Mouse (Mus musculus) liver, embryonic 14.5 days (tissue): ENCODE results near the gene Plekhn1. TPM values are rescaled to one million over a fixed set of nuclear protein-coding genes. Genes with fewer than 3 reads are reported as not detected.

Experiments used
- ATAC-seq: fragments of 200-750 bp; cut with Nextera tagmentation; 2 replicates; pipeline ENCODE4 v1.8.0; 2017; ENCODE audit warnings: moderate number of reproducible peaks, mild to moderate bottlenecking, moderate library complexity; ENCODE audit not compliant: insufficient read depth
- DNase-seq, 3 experiments: peaks; one replicate each; pipeline ENCODE4 v3.0.0-alpha.2; 2012 to 2013; ENCODE audit warnings: low read depth in 3 of 3, low spot score in 3 of 3
- H3K27ac ChIP-seq: fragments of 300-500 bp; sonication (generic); 2 replicates; pipeline ENCODE4 v1.5.1; 2014; ENCODE audit warnings: moderate library complexity, mild to moderate bottlenecking, control low read depth, inconsistent platforms
- H3K27me3 ChIP-seq: fragments of 300-500 bp; sonication (generic); 2 replicates; pipeline ENCODE4 v1.6.1; 2014; ENCODE audit warnings: mild to moderate bottlenecking, low read length, moderate library complexity; ENCODE audit not compliant: control insufficient read depth, insufficient read depth
- H3K36me3 ChIP-seq: fragments of 300-500 bp; sonication (generic); replicated peaks from 2 replicates; pipeline ENCODE4 v1.6.1; 2014; ENCODE audit warnings: low read depth; ENCODE audit not compliant: control insufficient read depth, insufficient read depth
- H3K4me1 ChIP-seq, 2 experiments: fragments of 200-500 bp in 1 of 2; fragments of 300-500 bp in 1 of 2; sonication (generic) in 1 of 2; replicated peaks; 2 replicates each; pipeline ENCODE4 v1.6.1; 2012 to 2014; ENCODE audit warnings: antibody characterized with exemption in 1 of 2, inconsistent platforms in 1 of 2, low read length in 1 of 2; ENCODE audit not compliant: control insufficient read depth in 2 of 2, insufficient read depth in 2 of 2
- H3K4me2 ChIP-seq: fragments of 300-500 bp; sonication (generic); 2 replicates; pipeline ENCODE4 v1.6.1; 2014; ENCODE audit warnings: low read depth, mild to moderate bottlenecking, control low read depth, moderate library complexity
- H3K4me3 ChIP-seq, 2 experiments: fragments of 200-500 bp in 1 of 2; fragments of 300-500 bp in 1 of 2; sonication (generic) in 1 of 2; 2 replicates each; pipeline ENCODE4 v1.5.1; 2012 to 2014; ENCODE audit warnings: low read depth in 2 of 2, low read length in 2 of 2, mild to moderate bottlenecking in 2 of 2, control low read depth in 1 of 2, inconsistent platforms in 1 of 2, moderate library complexity in 1 of 2; ENCODE audit not compliant: insufficient read depth in 1 of 2
- H3K9ac ChIP-seq: fragments of 300-500 bp; sonication (generic); replicated peaks from 2 replicates; pipeline ENCODE4 v1.6.1; 2014; ENCODE audit warnings: mild to moderate bottlenecking, control low read depth, moderate library complexity
- H3K9me3 ChIP-seq: fragments of 300-500 bp; sonication (generic); 2 replicates; pipeline ENCODE4 v1.6.1; 2016; ENCODE audit warnings: low read length, mixed read lengths; ENCODE audit not compliant: control insufficient read depth
- CTCF ChIP-seq: IDR thresholded peaks from 2 replicates; pipeline ENCODE4 v1.5.1; 2016; ENCODE audit warnings: antibody characterized with exemption, low read depth, control low read depth
- EP300 ChIP-seq: IDR thresholded peaks from 2 replicates; pipeline ENCODE4 v1.6.1; 2016; ENCODE audit warnings: antibody characterized with exemption, low read depth
- WGBS: fragments of 180-500 bp; shearing (Covaris S2); extraction: QIAGEN DNeasy Blood & Tissue Kit; methylation state at CpG from one replicate; pipeline ENCODE4 v1.1.7; 2014; ENCODE audit not compliant: insufficient replicate concordance; 5-methylcytosine and 5-hydroxymethylcytosine counted together
- polyA plus RNA-seq, 2 experiments: library from polyadenylated mRNA; depleted of rRNA in 1 of 2; stranded (reverse) in 1 of 2; unstranded in 1 of 2; fragments of >200 nt; fragmentation: Nextera tagmentation in 1 of 2; extraction: Ambion mirVana in 1 of 2; gene quantifications; 2 replicates each; pipeline versions ENCODE4 v1.2.1 to v1.2.3; 2012 to 2014

Plekhn1 gene
- polyA plus RNA-seq, 2 experiments: 2.7 to 10.8 TPM

GRCm38 (mm10) chr4:156216196-156216595 lies 18.5 kb downstream of the Plekhn1 start:
- Histone ChIP-seq H3K4me2 (no peak overlapping the region), H3K27ac (no peak overlapping the region), H3K4me1 (no peaks in the 10 kb centered on the region), H3K36me3 (no peaks in the 10 kb centered on the region), H3K4me3 (no peak overlapping the region), H3K9me3 (no peaks in the 10 kb centered on the region), H3K27me3 (no peaks in the 10 kb centered on the region), H3K9ac (no peak overlapping the region)
- DNase-seq: no peak
- TF ChIP-seq CTCF: no peak
- 67% methylated on average over 2 of the region's 2 CpGs for WGBS
- no peak for ATAC-seq

DNA sequence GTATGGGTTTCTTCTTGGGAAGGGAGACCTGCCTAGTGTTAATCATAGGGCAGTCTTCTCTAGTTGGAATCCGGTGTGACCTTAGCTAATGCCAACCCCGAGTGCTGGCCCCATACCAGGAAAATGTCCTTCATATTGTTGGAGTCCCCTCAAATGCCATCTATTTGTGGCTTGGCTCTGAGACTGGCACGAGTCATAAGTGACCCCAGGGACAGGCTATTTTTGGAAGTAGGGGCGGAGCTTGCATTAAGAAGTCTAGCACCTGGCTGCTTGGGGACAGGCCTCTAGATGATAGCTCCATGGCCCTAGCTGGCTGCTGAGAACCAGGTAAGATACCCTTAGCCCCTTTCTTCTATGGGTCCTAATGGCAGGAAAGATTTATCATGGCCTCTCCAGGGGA lies 19.0 kb downstream of the Plekhn1 start, which contains the start of gene Perm1:
Gene Perm1, plus strand, starts transcription at position 220 of the 400 bp plus-strand sequence.
- no peaks in the 10 kb centered on the region for H3K27me3 ChIP-seq
- DNase-seq (no peak), ATAC-seq (no peak)
- TF ChIP-seq CTCF (no peak), EP300 (no peak)
- no peaks in the 10 kb centered on the region for H3K4me1 ChIP-seq
- 62% methylated on average over 4 of the region's 4 CpGs for WGBS
- no peak within 1 kb of the TSS for H3K27ac ChIP-seq
- H3K9me3 ChIP-seq: no peaks in the 10 kb centered on the region
- H3K4me2 ChIP-seq: no peak within 1 kb of the TSS
- H3K4me3 ChIP-seq: no peak within 1 kb of the TSS
- H3K36me3 ChIP-seq: no peaks in the 10 kb centered on the region
- H3K9ac ChIP-seq: no peak within 1 kb of the TSS

GRCm38 (mm10) chr4:156213134-156213533 lies 21.5 kb downstream of the Plekhn1 start:
- Histone ChIP-seq H3K27me3 (no peaks in the 10 kb centered on the region), H3K4me1 (no peaks in the 10 kb centered on the region; a peak in 1 of 4 replicates), H3K4me3 (no peak overlapping the region), H3K27ac (no peak overlapping the region), H3K9ac (no peak overlapping the region), H3K4me2 (no peak overlapping the region), H3K36me3 (no peaks in the 10 kb centered on the region), H3K9me3 (no peaks in the 10 kb centered on the region)
- no peak for TF ChIP-seq EP300
- no peak for TF ChIP-seq CTCF
- ATAC-seq (no peak), DNase-seq (no peak)
- 77% methylated on average over 13 of the region's 13 CpGs for whole genome bisulfite sequencing

GRCm38 (mm10) chr4:156209963-156210635 lies 24.6 kb downstream of the Plekhn1 start:
- Histone ChIP-seq H3K9ac (no peak overlapping the region), H3K4me2 (no peak overlapping the region), H3K4me3 (no peak overlapping the region), H3K9me3 (no peaks in the 10 kb centered on the region), H3K36me3 (no peaks in the 10 kb centered on the region), H3K4me1 (no peaks in the 10 kb centered on the region; a peak in 1 of 4 replicates), H3K27ac (no peak overlapping the region), H3K27me3 (peaks cover 11% of the 10 kb centered on the region)
- TF ChIP-seq CTCF: no peak
- no peak for TF ChIP-seq EP300
- DNase-seq (no peak), ATAC-seq (no peak)
- WGBS: 48% methylated on average over 13 of the region's 13 CpGs

- Histone ChIP-seq H3K4me3 (no peak overlapping the region), H3K4me1 (no peaks in the 10 kb centered on the region; a peak in 2 of 4 replicates), H3K9ac (no peak overlapping the region), H3K36me3 (no peaks in the 10 kb centered on the region), H3K27me3 (peaks cover 23% of the 10 kb centered on the region), H3K9me3 (no peaks in the 10 kb centered on the region), H3K27ac (no peak overlapping the region), H3K4me2 (no peak overlapping the region)
- no peak for ATAC-seq
- 71% methylated on average over 4 of the region's 4 CpGs for WGBS
- TF ChIP-seq EP300: no peak
- no peak for TF ChIP-seq CTCF
- no peak for DNase-seq
Measured at GRCm38 (mm10) chr4:156208872-156209271, 25.8 kb downstream of the Plekhn1 start.
